Mouse (Mus musculus) heart, embryonic 12.5 days (tissue): ENCODE results near the gene Ssr3. TPM values are rescaled to one million over a fixed set of nuclear protein-coding genes. Genes with fewer than 3 reads are reported as not detected.
"Not testable (repeated sequence)": the region's sequence is repeated elsewhere in the genome, so short reads cannot be mapped to it uniquely, and the experiment has no call there.

Source experiments
- ATAC-seq: fragments of 200-750 bp; cut with Nextera tagmentation; 2 replicates; pipeline ENCODE4 v1.8.0; 2017; ENCODE audit warnings: moderate TSS enrichment, moderate library complexity; ENCODE audit not compliant: insufficient number of reproducible peaks, low FRiP score
- H3K27ac ChIP-seq: fragments of 300-500 bp; sonication (generic); 2 replicates; pipeline ENCODE4 v1.5.1; 2016; ENCODE audit warnings: mild to moderate bottlenecking, moderate library complexity; ENCODE audit not compliant: poor library complexity, severe bottlenecking
- H3K27me3 ChIP-seq: fragments of 300-500 bp; sonication (generic); replicated peaks from 2 replicates; pipeline ENCODE4 v1.6.1; 2016; ENCODE audit warnings: mild to moderate bottlenecking, moderate library complexity
- H3K36me3 ChIP-seq: fragments of 300-500 bp; sonication (generic); 2 replicates; pipeline ENCODE4 v1.6.1; 2016; ENCODE audit warnings: mild to moderate bottlenecking, moderate library complexity
- H3K4me1 ChIP-seq: fragments of 300-500 bp; sonication (generic); replicated peaks from 2 replicates; pipeline ENCODE4 v1.6.1; 2016; ENCODE audit warnings: mild to moderate bottlenecking
- H3K4me2 ChIP-seq: fragments of 300-500 bp; sonication (generic); 2 replicates; pipeline ENCODE4 v1.6.1; 2016; ENCODE audit warnings: mild to moderate bottlenecking, moderate library complexity
- H3K4me3 ChIP-seq: fragments of 300-500 bp; sonication (generic); 2 replicates; pipeline ENCODE4 v1.5.1; 2016; ENCODE audit warnings: mild to moderate bottlenecking
- H3K9ac ChIP-seq: fragments of 300-500 bp; sonication (generic); 2 replicates; pipeline ENCODE4 v1.6.1; 2016; ENCODE audit warnings: mild to moderate bottlenecking, moderate library complexity
- H3K9me3 ChIP-seq: fragments of 300-500 bp; sonication (generic); replicated peaks from 2 replicates; pipeline ENCODE4 v1.6.1; 2016; ENCODE audit warnings: mild to moderate bottlenecking, moderate library complexity
- WGBS: fragments of 180-500 bp; shearing (Covaris S2); methylation state at CpG from one replicate; pipeline ENCODE4 v1.1.7; 2016; 5-methylcytosine and 5-hydroxymethylcytosine counted together
- polyA plus RNA-seq: library from polyadenylated mRNA; unstranded; fragments of >200 nt; fragmentation: Nextera tagmentation; extraction: Ambion mirVana; gene quantifications from 2 replicates; pipeline ENCODE4 v1.2.1, GENCODE M21; 2016

The Ssr3 gene
- polyA plus RNA-seq, 1 experiment from 2014 or later = 248 TPM

GRCm38 (mm10) chr3:65397566-65397965 is 5.1 kb upstream of the Ssr3 start:
- ATAC-seq = no peak
- H3K27me3 ChIP-seq = no peaks in the 10 kb centered on the region
- 88% methylated on average over 3 of the region's 3 CpGs for WGBS

GRCm38 (mm10) chr3:65396835-65397504 is 4.5 kb upstream of the Ssr3 start:
- no peaks in the 10 kb centered on the region for H3K9me3 ChIP-seq
- H3K4me1 ChIP-seq = no peaks in the 10 kb centered on the region
- ATAC-seq = no peak
- no peaks in the 10 kb centered on the region for H3K27me3 ChIP-seq
- no peaks in the 10 kb centered on the region for H3K36me3 ChIP-seq
- WGBS = 67% methylated on average over 4 of the region's 4 CpGs
- no peak overlapping the region for H3K9ac ChIP-seq
- no peak overlapping the region for H3K27ac ChIP-seq
- no peak overlapping the region for H3K4me3 ChIP-seq
- H3K4me2 ChIP-seq = no peak overlapping the region

More at GRCm38 (mm10) chr3:65397566-65397965, 5.1 kb upstream of the Ssr3 start:
- Histone ChIP-seq H3K27ac (no peak overlapping the region), H3K4me2 (no peak overlapping the region), H3K4me1 (no peaks in the 10 kb centered on the region), H3K9ac (no peak overlapping the region), H3K4me3 (no peak overlapping the region), H3K9me3 (no peaks in the 10 kb centered on the region), H3K36me3 (no peaks in the 10 kb centered on the region)

- H3K4me3 ChIP-seq, H3K27ac ChIP-seq, H3K9me3 ChIP-seq, H3K4me2 ChIP-seq, H3K36me3 ChIP-seq, H3K27me3 ChIP-seq, H3K4me1 ChIP-seq, ATAC-seq, H3K9ac ChIP-seq: not testable (repeated sequence)
- 87% methylated on average over 1 of the region's 1 CpGs for WGBS
These were observed 2.7 kb upstream of the Ssr3 start for GRCm38 (mm10) chr3:65395111-65395510.

- H3K4me3 ChIP-seq = peak overlapping the region; percentile 95
- H3K4me1 ChIP-seq = peaks cover 14% of the 10 kb centered on the region
- peak overlapping the region; percentile 93 for H3K4me2 ChIP-seq
- H3K36me3 ChIP-seq = peaks cover 26% of the 10 kb centered on the region
- WGBS = 0% methylated on average over 37 of the region's 37 CpGs
- ATAC-seq = peak; percentile 56
- peak overlapping the region; percentile 95 for H3K9ac ChIP-seq
- no peaks in the 10 kb centered on the region for H3K27me3 ChIP-seq
- no peaks in the 10 kb centered on the region for H3K9me3 ChIP-seq
- peak overlapping the region; percentile 90 for H3K27ac ChIP-seq
These were observed 521 bp downstream of the Ssr3 start for GRCm38 (mm10) chr3:65391784-65392420.

GRCm38 (mm10) chr3:65391222-65391783 is 1.1 kb downstream of the Ssr3 start:
- Histone ChIP-seq H3K27ac (peak overlapping the region; percentile 90), H3K27me3 (no peaks in the 10 kb centered on the region), H3K4me2 (peak overlapping the region; percentile 93), H3K9ac (peak overlapping the region; percentile 95), H3K9me3 (no peaks in the 10 kb centered on the region), H3K4me1 (peaks cover 14% of the 10 kb centered on the region), H3K36me3 (peaks cover 32% of the 10 kb centered on the region), H3K4me3 (peak overlapping the region; percentile 95)
- no peak for ATAC-seq
- 36% methylated on average over 6 of the region's 6 CpGs for WGBS

- H3K9ac ChIP-seq = no peak overlapping the region
- peaks cover 58% of the 10 kb centered on the region for H3K36me3 ChIP-seq
- ATAC-seq = no peak
- H3K4me1 ChIP-seq = peaks cover 24% of the 10 kb centered on the region
- no peak overlapping the region for H3K4me2 ChIP-seq
- H3K27me3 ChIP-seq = no peaks in the 10 kb centered on the region
- no peak overlapping the region for H3K4me3 ChIP-seq
- no peaks in the 10 kb centered on the region for H3K9me3 ChIP-seq
- H3K27ac ChIP-seq = no peak overlapping the region
These were observed 6.7 kb downstream of the Ssr3 start for GRCm38 (mm10) chr3:65385771-65386170.

GRCm38 (mm10) chr3:65384431-65384830 is 8.0 kb downstream of the Ssr3 start:
- H3K9me3 ChIP-seq = no peaks in the 10 kb centered on the region
- H3K4me1 ChIP-seq = peaks cover 22% of the 10 kb centered on the region
- no peak overlapping the region for H3K9ac ChIP-seq
- no peak overlapping the region for H3K27ac ChIP-seq
- 81% methylated on average over 3 of the region's 3 CpGs for WGBS
- no peaks in the 10 kb centered on the region for H3K27me3 ChIP-seq
- H3K4me3 ChIP-seq = no peak overlapping the region
- H3K36me3 ChIP-seq = peaks cover 58% of the 10 kb centered on the region
- H3K4me2 ChIP-seq = no peak overlapping the region
- no peak for ATAC-seq

GRCm38 (mm10) chr3:65381094-65381493 is 11.3 kb downstream of the Ssr3 start:
- Histone ChIP-seq H3K9ac (no peak overlapping the region), H3K9me3 (no peaks in the 10 kb centered on the region), H3K4me3 (no peak overlapping the region), H3K27ac (0 out of 2 replicates have a peak overlapping the region, but pooled peaks have one; percentile 47), H3K36me3 (peaks cover 50% of the 10 kb centered on the region), H3K27me3 (no peaks in the 10 kb centered on the region), H3K4me2 (no peak overlapping the region), H3K4me1 (peaks cover 13% of the 10 kb centered on the region)
- 76% methylated on average over 4 of the region's 4 CpGs for WGBS
- no peak for ATAC-seq

- no peak overlapping the region for H3K27ac ChIP-seq
- WGBS = 66% methylated on average over 4 of the region's 4 CpGs
- no peaks in the 10 kb centered on the region for H3K9me3 ChIP-seq
- peaks cover 9% of the 10 kb centered on the region for H3K4me1 ChIP-seq
- H3K4me2 ChIP-seq = no peak overlapping the region
- H3K36me3 ChIP-seq = peaks cover 47% of the 10 kb centered on the region
- H3K27me3 ChIP-seq = no peaks in the 10 kb centered on the region
- no peak overlapping the region for H3K4me3 ChIP-seq
- no peak for ATAC-seq
- no peak overlapping the region for H3K9ac ChIP-seq
These were observed 12.4 kb downstream of the Ssr3 start for GRCm38 (mm10) chr3:65379884-65380539.

GRCm38 (mm10) chr3:65378724-65379123 is 13.7 kb downstream of the Ssr3 start:
- Histone ChIP-seq H3K27ac (no peak overlapping the region), H3K9ac (no peak overlapping the region), H3K4me3 (no peak overlapping the region), H3K4me2 (no peak overlapping the region), H3K36me3 (peaks cover 42% of the 10 kb centered on the region), H3K4me1 (peaks cover 14% of the 10 kb centered on the region), H3K9me3 (no peaks in the 10 kb centered on the region), H3K27me3 (no peaks in the 10 kb centered on the region)
- no peak for ATAC-seq

GRCm38 (mm10) chr3:65374729-65375128 is 17.7 kb downstream of the Ssr3 start:
- Histone ChIP-seq H3K36me3 (peaks cover 53% of the 10 kb centered on the region), H3K27me3 (no peaks in the 10 kb centered on the region), H3K9ac (no peak overlapping the region), H3K4me3 (no peak overlapping the region), H3K27ac (no peak overlapping the region), H3K4me1 (peaks cover 16% of the 10 kb centered on the region), H3K9me3 (no peaks in the 10 kb centered on the region), H3K4me2 (no peak overlapping the region)
- ATAC-seq = no peak
- WGBS = 67% methylated on average over 3 of the region's 3 CpGs
